Mouse (Mus musculus) liver, embryonic 11.5 days (tissue): Measurements from ENCODE around the gene Dck. TPM values are rescaled to one million over a fixed set of nuclear protein-coding genes. Genes with fewer than 3 reads are reported as not detected.
A peak's percentile ranks its signal among the peaks of the same experiment; 100 is the strongest.
"Not testable (repeated sequence)": the region's sequence is repeated elsewhere in the genome, so short reads cannot be mapped to it uniquely, and the experiment has no call there.

Experiments
- ATAC-seq: fragments of 200-750 bp; cut with Nextera tagmentation; replicated peaks from 2 replicates; pipeline ENCODE4 v1.8.0; 2017; ENCODE audit warnings: moderate number of reproducible peaks, mild to moderate bottlenecking, moderate TSS enrichment, moderate library complexity; ENCODE audit not compliant: low FRiP score
- DNase-seq: peaks from one replicate; pipeline ENCODE4 v3.0.0-alpha.2; 2017; ENCODE audit warnings: low spot score
- H3K27ac ChIP-seq: fragments of 300-500 bp; sonication (generic); 2 replicates; pipeline ENCODE4 v1.5.1; 2014; ENCODE audit warnings: mild to moderate bottlenecking, low read depth, low read length, control low read depth
- H3K27me3 ChIP-seq: fragments of 300-500 bp; sonication (generic); replicated peaks from 2 replicates; pipeline ENCODE4 v1.6.1; 2014; ENCODE audit warnings: low read length, mixed read lengths; ENCODE audit not compliant: control insufficient read depth, insufficient read depth
- H3K36me3 ChIP-seq: fragments of 300-500 bp; sonication (generic); 2 replicates; pipeline ENCODE4 v1.6.1; 2014; ENCODE audit warnings: mild to moderate bottlenecking, low read length, moderate library complexity, mixed read lengths; ENCODE audit not compliant: control insufficient read depth, insufficient read depth
- H3K4me1 ChIP-seq: fragments of 300-500 bp; sonication (generic); replicated peaks from 2 replicates; pipeline ENCODE4 v1.6.1; 2014; ENCODE audit warnings: low read length, mixed read lengths; ENCODE audit not compliant: control insufficient read depth, insufficient read depth
- H3K4me2 ChIP-seq: fragments of 300-500 bp; sonication (generic); 2 replicates; pipeline ENCODE4 v1.6.1; 2014; ENCODE audit warnings: mild to moderate bottlenecking, control low read depth, moderate library complexity
- H3K4me3 ChIP-seq: fragments of 300-500 bp; sonication (generic); 2 replicates; pipeline ENCODE4 v1.5.1; 2014; ENCODE audit warnings: low read depth, low read length, control low read depth
- H3K9ac ChIP-seq: fragments of 300-500 bp; sonication (generic); 2 replicates; pipeline ENCODE4 v1.6.1; 2014; ENCODE audit warnings: low read depth, low read length, control low read depth
- H3K9me3 ChIP-seq: fragments of 300-500 bp; sonication (generic); 2 replicates; pipeline ENCODE4 v1.6.1; 2016; ENCODE audit warnings: low read length, inconsistent platforms, mixed read lengths; ENCODE audit not compliant: control insufficient read depth
- WGBS: fragments of 180-500 bp; shearing (Covaris S2); extraction: QIAGEN DNeasy Blood & Tissue Kit; methylation state at CpG from one replicate; pipeline ENCODE4 v1.1.7; 2014; 5-methylcytosine and 5-hydroxymethylcytosine counted together
- polyA plus RNA-seq: library from polyadenylated mRNA; unstranded; fragments of >200 nt; fragmentation: Nextera tagmentation; extraction: Ambion mirVana; gene quantifications from 2 replicates; pipeline ENCODE4 v1.2.1, GENCODE M21; 2014

The Dck gene
- polyA plus RNA-seq, 1 experiment from 2014 or later: 87.7 TPM

DNA sequence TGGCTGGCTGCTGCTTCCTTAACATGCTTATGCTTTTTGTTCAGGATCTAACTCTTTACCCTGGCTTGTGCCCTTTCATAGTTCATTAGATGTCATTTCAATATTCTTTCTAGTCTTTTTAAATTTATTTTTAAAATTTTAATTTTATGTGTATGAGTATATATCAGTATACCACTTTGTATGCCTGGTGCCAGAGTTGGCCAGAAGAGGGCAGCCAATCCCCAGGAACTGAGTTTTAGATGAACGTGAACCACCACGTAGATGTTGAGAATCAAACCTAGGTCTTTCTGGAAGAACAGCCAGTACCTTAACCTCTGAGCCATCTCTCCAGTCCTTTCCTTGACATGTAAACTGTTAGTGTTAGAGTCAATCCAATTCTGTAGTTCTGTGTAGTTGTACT is 30.0 kb upstream of the Dck start:
- Histone ChIP-seq H3K27ac (no peak overlapping the region), H3K4me2 (no peak overlapping the region), H3K27me3 (no peaks in the 10 kb centered on the region), H3K9ac (no peak overlapping the region), H3K4me1 (no peaks in the 10 kb centered on the region), H3K36me3 (no peaks in the 10 kb centered on the region), H3K4me3 (no peak overlapping the region), H3K9me3 (no peaks in the 10 kb centered on the region)
- DNase-seq (no peak), ATAC-seq (no peak)
- 75% methylated on average over 2 of the region's 2 CpGs for WGBS

DNA sequence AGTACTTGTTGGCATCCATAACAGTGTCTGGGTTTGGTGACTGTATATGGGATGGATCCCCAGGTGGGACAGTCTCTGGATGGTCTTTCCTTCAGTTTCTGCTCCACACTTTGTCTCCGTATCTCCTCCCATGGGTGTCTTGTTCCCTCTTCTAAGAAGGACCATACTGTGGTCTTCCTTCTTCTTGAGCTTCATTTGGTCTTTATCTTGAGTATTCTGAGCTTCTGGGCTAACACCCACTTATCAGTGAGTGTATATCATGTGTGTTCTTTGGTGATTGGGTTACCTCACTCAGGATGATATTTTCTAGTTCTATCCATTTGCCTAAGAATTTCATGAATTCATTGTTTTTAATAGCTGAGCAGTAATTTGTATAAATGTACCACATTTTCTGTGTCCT is 23.7 kb upstream of the Dck start:
- 81% methylated on average over 1 of the region's 1 CpGs for WGBS
- not testable (repeated sequence) for H3K27me3 ChIP-seq, H3K4me1 ChIP-seq, H3K4me3 ChIP-seq, H3K9me3 ChIP-seq, H3K36me3 ChIP-seq, H3K9ac ChIP-seq, H3K27ac ChIP-seq, H3K4me2 ChIP-seq, DNase-seq
- ATAC-seq: peak; percentile 66; the same call in 1 of the 2 replicates

DNA sequence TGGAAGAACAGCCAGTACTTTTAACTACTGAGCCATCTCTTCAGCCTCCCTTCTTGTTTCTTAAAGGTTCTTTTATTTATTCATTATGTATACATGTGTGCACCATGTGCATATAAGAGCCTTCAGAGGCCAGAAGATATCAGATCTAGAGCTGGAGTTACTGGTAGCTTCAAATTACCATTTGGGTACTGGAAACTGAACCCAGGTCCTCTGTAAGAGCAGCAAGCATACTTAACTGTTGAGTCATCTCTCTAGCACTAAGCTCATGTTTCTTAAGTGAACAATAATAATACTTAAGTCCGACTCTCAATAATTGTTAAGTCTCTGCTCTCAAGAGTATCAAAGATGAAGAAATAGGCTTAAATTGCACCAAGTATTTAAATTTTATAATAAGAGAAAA is 17.0 kb upstream of the Dck start:
- H3K9ac ChIP-seq: no peak overlapping the region
- WGBS: 79% methylated on average over 1 of the region's 1 CpGs
- H3K27ac ChIP-seq: no peak overlapping the region
- ATAC-seq (no peak), DNase-seq (no peak)
- H3K27me3 ChIP-seq: no peaks in the 10 kb centered on the region
- no peak overlapping the region for H3K4me3 ChIP-seq
- H3K9me3 ChIP-seq: no peaks in the 10 kb centered on the region
- peaks cover 5% of the 10 kb centered on the region; the same call in 1 of the 2 replicates for H3K36me3 ChIP-seq
- H3K4me1 ChIP-seq: no peaks in the 10 kb centered on the region
- no peak overlapping the region for H3K4me2 ChIP-seq

DNA sequence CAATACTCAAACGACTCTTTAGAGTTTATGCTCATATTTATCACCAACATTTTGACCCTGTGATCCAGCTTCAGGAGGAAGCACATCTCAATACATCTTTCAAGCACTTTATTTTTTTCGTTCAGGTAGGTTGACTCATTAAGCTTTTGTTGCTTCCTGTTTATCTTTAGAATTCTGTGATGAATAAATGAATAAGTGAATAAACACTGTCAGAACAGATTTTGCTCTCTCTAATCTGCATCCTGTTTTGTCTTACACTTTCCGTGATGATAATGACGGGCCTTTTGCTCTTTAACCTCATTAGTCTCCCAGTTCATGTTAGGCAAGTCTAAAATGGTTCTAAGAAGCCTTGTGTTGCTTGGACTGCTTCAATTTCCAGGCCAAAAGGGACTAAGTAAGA is 11.6 kb upstream of the Dck start:
- H3K4me1 ChIP-seq: no peaks in the 10 kb centered on the region
- no peaks in the 10 kb centered on the region for H3K9me3 ChIP-seq
- no peak overlapping the region for H3K9ac ChIP-seq
- DNase-seq (no peak), ATAC-seq (no peak)
- 84% methylated on average over 4 of the region's 4 CpGs for WGBS
- H3K4me2 ChIP-seq: no peak overlapping the region
- no peak overlapping the region for H3K27ac ChIP-seq
- H3K4me3 ChIP-seq: no peak overlapping the region
- H3K27me3 ChIP-seq: no peaks in the 10 kb centered on the region
- H3K36me3 ChIP-seq: no peaks in the 10 kb centered on the region

DNA sequence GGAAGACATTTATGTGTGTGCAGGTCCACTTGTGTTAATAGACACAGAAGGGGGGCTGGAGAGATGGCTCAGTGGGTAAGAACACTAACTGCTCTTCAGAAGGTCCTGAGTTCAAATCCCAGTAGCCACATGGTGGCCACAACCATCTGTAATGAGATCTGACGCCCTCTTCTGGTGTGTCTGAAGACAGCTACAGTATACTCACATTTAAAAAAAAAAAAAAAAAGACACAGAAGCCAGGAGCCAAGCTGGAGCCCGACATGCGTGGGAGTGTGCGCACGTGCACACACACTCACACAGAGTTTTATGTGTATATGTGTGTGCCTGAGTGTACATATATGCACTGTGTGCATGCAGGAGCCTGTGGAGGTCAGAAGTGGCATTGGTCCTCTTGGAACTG is 2.2 kb upstream of the Dck start:
- no peaks in the 10 kb centered on the region for H3K9me3 ChIP-seq
- no peak for ATAC-seq
- H3K4me3 ChIP-seq: no peak overlapping the region
- no peak for DNase-seq
- H3K36me3 ChIP-seq: no peaks in the 10 kb centered on the region
- H3K27ac ChIP-seq: no peak overlapping the region
- peaks cover 17% of the 10 kb centered on the region for H3K4me1 ChIP-seq
- H3K9ac ChIP-seq: no peak overlapping the region
- 83% methylated on average over 5 of the region's 5 CpGs for WGBS
- H3K27me3 ChIP-seq: no peaks in the 10 kb centered on the region
- H3K4me2 ChIP-seq: no peak overlapping the region

DNA sequence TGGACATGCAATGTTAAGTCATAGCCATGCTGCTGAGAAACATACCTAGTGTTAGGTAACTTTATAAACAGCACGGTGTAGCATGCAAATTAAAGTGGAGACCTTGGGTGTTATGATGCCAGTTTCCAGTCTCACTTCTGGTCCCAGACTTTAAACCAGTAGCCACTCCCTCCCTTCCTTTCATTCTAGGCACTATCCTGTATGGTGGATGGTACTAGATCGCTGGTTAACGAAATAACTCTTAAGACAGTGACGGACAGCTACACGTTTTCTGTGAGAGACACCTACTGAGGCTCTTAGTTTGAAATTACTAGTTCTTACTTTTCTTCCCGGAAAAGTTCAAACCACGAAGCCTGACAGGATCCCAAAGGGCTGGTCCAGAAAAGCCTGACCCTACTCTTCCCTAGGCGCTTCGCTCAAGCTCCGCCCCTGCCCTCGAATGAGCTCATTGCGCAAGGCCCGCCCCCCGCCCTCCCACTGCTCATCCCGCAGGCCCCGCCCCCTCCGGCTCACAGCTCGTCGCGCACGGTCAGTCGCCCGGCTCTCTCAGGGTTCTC is 288 bp upstream of the Dck start:
- under 1% methylated on average over 23 of the region's 23 CpGs for WGBS
- ATAC-seq (peak; percentile 55), DNase-seq (no peak)
- no peaks in the 10 kb centered on the region for H3K27me3 ChIP-seq
- peaks cover 4% of the 10 kb centered on the region; the same call in 1 of the 2 replicates for H3K36me3 ChIP-seq
- peaks cover 29% of the 10 kb centered on the region for H3K4me1 ChIP-seq
- H3K27ac ChIP-seq: no peak overlapping the region
- H3K9ac ChIP-seq: no peak overlapping the region; the same call in 1 of the 2 replicates
- no peaks in the 10 kb centered on the region for H3K9me3 ChIP-seq
- peak overlapping the region; percentile 71 for H3K4me3 ChIP-seq
- peak overlapping the region; percentile 60 for H3K4me2 ChIP-seq

DNA sequence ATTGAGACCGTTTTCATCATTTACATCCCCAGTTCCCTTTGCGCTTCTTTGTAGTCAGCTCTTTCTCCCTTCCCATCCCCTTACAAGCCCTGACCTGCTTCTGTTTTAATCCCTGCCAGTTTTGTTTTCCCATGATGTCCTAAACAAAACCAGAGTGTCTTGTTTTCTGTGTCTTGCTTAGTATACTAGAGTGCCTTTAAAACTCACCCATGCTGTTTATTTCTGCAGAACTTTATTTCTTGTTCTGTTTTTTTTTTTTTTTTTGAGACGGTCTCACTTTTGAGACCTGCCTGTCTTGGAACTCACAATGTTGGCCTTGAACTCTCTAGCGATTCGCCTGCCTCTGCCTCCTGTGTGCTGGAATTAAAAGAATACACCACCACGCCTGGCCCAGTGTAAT is 791 bp downstream of the Dck start:
- 13% methylated on average over 6 of the region's 6 CpGs for WGBS
- H3K9ac ChIP-seq: peak overlapping the region; percentile 86
- peak overlapping the region; percentile 71 for H3K4me3 ChIP-seq
- no peaks in the 10 kb centered on the region for H3K9me3 ChIP-seq
- H3K4me1 ChIP-seq: peaks cover 29% of the 10 kb centered on the region
- DNase-seq: no peak
- H3K4me2 ChIP-seq: peak overlapping the region; percentile 69
- no peak for ATAC-seq
- H3K36me3 ChIP-seq: peaks cover 8% of the 10 kb centered on the region; the same call in 1 of the 2 replicates
- H3K27ac ChIP-seq: peak overlapping the region; percentile 83
- no peaks in the 10 kb centered on the region for H3K27me3 ChIP-seq

DNA sequence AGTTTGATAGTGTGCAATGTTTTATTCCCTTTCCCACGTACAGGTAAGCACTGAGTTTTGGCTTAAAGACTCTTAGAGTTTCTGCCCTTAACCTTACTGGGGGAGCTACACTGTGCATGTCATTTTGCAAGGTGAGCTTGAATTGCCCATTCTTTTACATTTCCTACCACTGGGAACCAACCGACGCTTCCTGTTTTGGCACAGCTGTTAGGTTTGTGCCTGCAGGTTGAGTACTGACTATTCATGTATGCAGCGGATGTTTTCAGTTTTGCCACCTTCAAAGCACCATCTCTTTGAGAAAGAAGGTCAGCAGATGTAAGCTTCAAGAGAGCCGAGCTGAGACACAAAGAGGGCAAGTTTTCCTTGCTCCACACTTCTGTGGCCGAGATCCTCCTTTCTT is 1.3 kb downstream of the Dck start:
- Histone ChIP-seq H3K4me1 (peaks cover 29% of the 10 kb centered on the region), H3K4me3 (peak overlapping the region; percentile 71), H3K9ac (peak overlapping the region; percentile 86), H3K9me3 (no peaks in the 10 kb centered on the region), H3K36me3 (peaks cover 10% of the 10 kb centered on the region; the same call in 1 of the 2 replicates), H3K27me3 (no peaks in the 10 kb centered on the region), H3K4me2 (peak overlapping the region; percentile 69), H3K27ac (no peak overlapping the region)
- DNase-seq: no peak
- WGBS: 57% methylated on average over 6 of the region's 6 CpGs
- no peak for ATAC-seq

DNA sequence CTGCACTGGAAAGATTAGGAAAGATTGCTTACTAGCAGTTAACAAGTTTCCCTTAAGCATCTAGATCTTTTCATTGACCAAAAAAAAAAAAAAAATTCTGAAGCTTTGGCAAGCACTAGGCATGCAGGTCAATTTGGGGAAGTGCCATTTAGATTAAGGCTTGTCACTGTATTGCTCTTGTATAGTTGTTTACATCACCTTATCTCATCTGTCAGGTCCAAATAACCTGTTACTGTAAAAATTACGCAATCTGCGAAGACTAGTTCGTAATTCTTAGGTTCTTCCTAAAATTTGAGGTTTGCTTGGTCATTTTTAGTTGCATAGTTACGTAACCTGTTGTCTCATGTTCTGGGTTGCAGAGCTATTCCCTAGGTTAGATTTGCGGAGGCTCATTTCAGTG is 2.1 kb downstream of the Dck start:
- Histone ChIP-seq H3K27me3 (no peaks in the 10 kb centered on the region), H3K36me3 (peaks cover 13% of the 10 kb centered on the region; the same call in 1 of the 2 replicates), H3K9me3 (no peaks in the 10 kb centered on the region), H3K4me1 (peaks cover 29% of the 10 kb centered on the region), H3K4me3 (peak overlapping the region; percentile 71), H3K9ac (peak overlapping the region; percentile 86), H3K27ac (no peak overlapping the region), H3K4me2 (peak overlapping the region; percentile 69)
- 74% methylated on average over 5 of the region's 5 CpGs for WGBS
- no peak for ATAC-seq
- no peak for DNase-seq
